Mouse (Mus musculus) MEL (cell line): ENCODE results near the gene Fam171a2. TPM values are rescaled to one million over a fixed set of nuclear protein-coding genes. Genes with fewer than 3 reads are reported as not detected.

Experiments
- DNase-seq: peaks from one replicate; pipeline ENCODE4 v3.0.0; 2011; ENCODE audit warnings: low read depth, low spot score
- H3K27ac ChIP-seq: 2 replicates; pipeline ENCODE4 v1.5.1; 2012; ENCODE audit warnings: low read depth, mild to moderate bottlenecking, control low read depth, low read length, moderate library complexity; ENCODE audit not compliant: control insufficient read depth
- H3K27me3 ChIP-seq, 2 experiments: fragments of 150-350 bp in 1 of 2; sonication (generic) in 1 of 2; 2 replicates each; pipeline ENCODE4 v1.6.1; 2012; ENCODE audit warnings: low read length in 2 of 2, mild to moderate bottlenecking in 2 of 2, improper control_type of control experiment in 1 of 2, moderate library complexity in 1 of 2; ENCODE audit not compliant: insufficient read depth in 2 of 2, control insufficient read depth in 1 of 2
- H3K36me3 ChIP-seq, 2 experiments: 2 replicates each; pipeline ENCODE4 v1.6.1; 2012 to 2014; ENCODE audit warnings: low read length in 2 of 2, improper control_type of control experiment in 1 of 2, inconsistent platforms in 1 of 2, mild to moderate bottlenecking in 1 of 2; ENCODE audit not compliant: insufficient read depth in 2 of 2, control insufficient read depth in 1 of 2
- H3K4me1 ChIP-seq, 2 experiments: fragments of 150-350 bp in 1 of 2; sonication (generic) in 1 of 2; 2 replicates each; pipeline ENCODE4 v1.6.1; 2012; ENCODE audit warnings: low read length in 2 of 2, improper control_type of control experiment in 1 of 2, mild to moderate bottlenecking in 1 of 2; ENCODE audit not compliant: insufficient read depth in 2 of 2, control insufficient read depth in 1 of 2
- H3K4me3 ChIP-seq, 2 experiments: fragments of 150-350 bp in 1 of 2; sonication (generic) in 1 of 2; 2 replicates each; pipeline ENCODE4 v1.5.1; 2012; ENCODE audit warnings: low read depth in 2 of 2, low read length in 2 of 2, mild to moderate bottlenecking in 2 of 2, moderate library complexity in 2 of 2, control low read depth in 1 of 2, improper control_type of control experiment in 1 of 2; ENCODE audit not compliant: control insufficient read depth in 1 of 2, insufficient read depth in 1 of 2
- H3K79me2 ChIP-seq: 2 replicates; pipeline ENCODE4 v1.6.1; 2012; ENCODE audit warnings: mild to moderate bottlenecking, low read length, moderate library complexity; ENCODE audit not compliant: control insufficient read depth, poor library complexity, insufficient read depth
- H3K9ac ChIP-seq: 2 replicates; pipeline ENCODE4 v1.6.1; 2012; ENCODE audit warnings: low read depth, mild to moderate bottlenecking, control low read depth, low read length, moderate library complexity; ENCODE audit not compliant: control insufficient read depth, poor library complexity, severe bottlenecking
- H3K9me3 ChIP-seq: fragments of 150-350 bp; sonication (generic); replicated peaks from 2 replicates; pipeline ENCODE4 v1.6.1; 2012; ENCODE audit warnings: mild to moderate bottlenecking, low read length, improper control_type of control experiment, moderate library complexity; ENCODE audit not compliant: insufficient read depth
- BHLHE40 ChIP-seq: IDR thresholded peaks from 2 replicates; pipeline ENCODE4 v1.6.1; 2012; ENCODE audit warnings: low read depth, mild to moderate bottlenecking, inconsistent platforms, low read length, improper control_type of control experiment, borderline replicate concordance
- CHD1 ChIP-seq: IDR thresholded peaks from 2 replicates; pipeline ENCODE4 v1.6.1; 2012; ENCODE audit warnings: low read depth, mild to moderate bottlenecking, inconsistent platforms, low read length, improper control_type of control experiment
- CTCF ChIP-seq, 3 experiments: IDR thresholded peaks in 2 of 3; conservative IDR thresholded peaks in 1 of 3; 2 replicates each; pipeline ENCODE4 v1.5.1; 2011 to 2012; ENCODE audit warnings: low read length in 3 of 3, low read depth in 2 of 3, mild to moderate bottlenecking in 2 of 3, improper control_type of control experiment in 1 of 3, inconsistent platforms in 1 of 3, mixed read lengths in 1 of 3, moderate library complexity in 1 of 3; ENCODE audit not compliant: control insufficient read depth in 1 of 3, insufficient read depth in 1 of 3, poor library complexity in 1 of 3, severe bottlenecking in 1 of 3
- E2F4 ChIP-seq: IDR thresholded peaks from 2 replicates; pipeline ENCODE4 v1.6.1; 2011; ENCODE audit warnings: low read depth, low read length, improper control_type of control experiment, borderline replicate concordance
- ELF1 ChIP-seq: IDR thresholded peaks from 2 replicates; pipeline ENCODE4 v1.6.1; 2014; ENCODE audit warnings: low read depth, mild to moderate bottlenecking, inconsistent platforms, low read length, improper control_type of control experiment, moderate library complexity
- EP300 ChIP-seq, 2 experiments: IDR thresholded peaks; 2 replicates each; pipeline ENCODE4 v1.6.1; 2011; ENCODE audit warnings: improper control_type of control experiment in 2 of 2, low read length in 2 of 2, low read depth in 1 of 2, mild to moderate bottlenecking in 1 of 2
- ETS1 ChIP-seq: IDR thresholded peaks from 2 replicates; pipeline ENCODE4 v1.6.1; 2012; ENCODE audit warnings: low read depth, mild to moderate bottlenecking, inconsistent platforms, low read length, improper control_type of control experiment, moderate library complexity
- GATA1 ChIP-seq: IDR thresholded peaks from 2 replicates; pipeline ENCODE4 v1.6.1; 2011; ENCODE audit warnings: low read depth, low read length, improper control_type of control experiment
- HCFC1 ChIP-seq: IDR thresholded peaks from 2 replicates; pipeline ENCODE4 v1.6.1; 2012; ENCODE audit warnings: low read depth, mild to moderate bottlenecking, inconsistent platforms, low read length, improper control_type of control experiment, moderate library complexity
- KAT2A ChIP-seq: conservative IDR thresholded peaks from 2 replicates; pipeline ENCODE4 v1.6.1; 2012; ENCODE audit warnings: low read depth, low read length, improper control_type of control experiment, inconsistent platforms
- MAX ChIP-seq: IDR thresholded peaks from 2 replicates; pipeline ENCODE4 v1.6.1; 2011; ENCODE audit warnings: low read length, improper control_type of control experiment
- MAZ ChIP-seq: IDR thresholded peaks from 2 replicates; pipeline ENCODE4 v1.6.1; 2012; ENCODE audit warnings: low read depth, mild to moderate bottlenecking, inconsistent platforms, low read length, improper control_type of control experiment
- MEF2A ChIP-seq: IDR thresholded peaks from 2 replicates; pipeline ENCODE4 v1.6.1; 2014; ENCODE audit warnings: low read depth, mild to moderate bottlenecking, inconsistent platforms, low read length, improper control_type of control experiment; ENCODE audit not compliant: poor library complexity, insufficient replicate concordance, severe bottlenecking; ENCODE audit errors: extremely low read depth
- MXI1 ChIP-seq: IDR thresholded peaks from 2 replicates; pipeline ENCODE4 v1.6.1; 2011; ENCODE audit warnings: mild to moderate bottlenecking, low read depth, low read length, improper control_type of control experiment
- MYC ChIP-seq: IDR thresholded peaks from 2 replicates; pipeline ENCODE4 v1.6.1; 2011; ENCODE audit warnings: low read depth, mild to moderate bottlenecking, low read length, improper control_type of control experiment, moderate library complexity
- NELFE ChIP-seq: IDR thresholded peaks from 2 replicates; pipeline ENCODE4 v1.6.1; 2011; ENCODE audit warnings: low read depth, low read length, improper control_type of control experiment
- NRF1 ChIP-seq: IDR thresholded peaks from 2 replicates; pipeline ENCODE4 v1.6.1; 2014; ENCODE audit warnings: low read depth, mild to moderate bottlenecking, inconsistent platforms, low read length, improper control_type of control experiment, moderate library complexity; ENCODE audit not compliant: poor library complexity, insufficient read depth, severe bottlenecking
- POLR2AphosphoS5 ChIP-seq: IDR thresholded peaks from 2 replicates; pipeline ENCODE4 v1.6.1; 2012; ENCODE audit warnings: low read depth, borderline replicate concordance, mild to moderate bottlenecking, inconsistent platforms, low read length, moderate library complexity, mixed read lengths
- RCOR1 ChIP-seq: IDR thresholded peaks from 2 replicates; pipeline ENCODE4 v1.6.1; 2012; ENCODE audit warnings: low read depth, mild to moderate bottlenecking, inconsistent platforms, low read length, improper control_type of control experiment
- SIN3A ChIP-seq: IDR thresholded peaks from 2 replicates; pipeline ENCODE4 v1.6.1; 2012; ENCODE audit warnings: low read length, improper control_type of control experiment, inconsistent platforms
- SMC3 ChIP-seq: IDR thresholded peaks from 2 replicates; pipeline ENCODE4 v1.6.1; 2011; ENCODE audit warnings: low read depth, low read length, improper control_type of control experiment
- TAL1 ChIP-seq: IDR thresholded peaks from 2 replicates; pipeline ENCODE4 v1.6.1; 2012; ENCODE audit warnings: mild to moderate bottlenecking, inconsistent platforms, low read length, moderate library complexity, mixed read lengths
- TCF12 ChIP-seq: IDR thresholded peaks from 2 replicates; pipeline ENCODE4 v1.6.1; 2014; ENCODE audit warnings: low read depth, mild to moderate bottlenecking, inconsistent platforms, low read length, improper control_type of control experiment, moderate library complexity
- UBTF ChIP-seq: IDR thresholded peaks from 2 replicates; pipeline ENCODE4 v1.6.1; 2012; ENCODE audit warnings: low read depth, mild to moderate bottlenecking, inconsistent platforms, low read length, improper control_type of control experiment, moderate library complexity, borderline replicate concordance; ENCODE audit not compliant: insufficient read depth
- USF1 ChIP-seq: IDR thresholded peaks from 2 replicates; pipeline ENCODE4 v1.6.1; 2014; ENCODE audit warnings: low read depth, mild to moderate bottlenecking, inconsistent platforms, low read length, improper control_type of control experiment, moderate library complexity
- USF2 ChIP-seq, 2 experiments: IDR thresholded peaks; 2 replicates each; pipeline ENCODE4 v1.6.1; 2011 to 2012; ENCODE audit warnings: improper control_type of control experiment in 2 of 2, low read length in 2 of 2, borderline replicate concordance in 1 of 2, inconsistent platforms in 1 of 2, low read depth in 1 of 2, mild to moderate bottlenecking in 1 of 2; ENCODE audit not compliant: insufficient read depth in 1 of 2
- ZC3H11A ChIP-seq: IDR thresholded peaks from 2 replicates; pipeline ENCODE4 v1.6.1; 2012; ENCODE audit warnings: low read depth, mild to moderate bottlenecking, inconsistent platforms, low read length, improper control_type of control experiment
- ZNF384 ChIP-seq: IDR thresholded peaks from 2 replicates; pipeline ENCODE4 v1.6.1; 2012; ENCODE audit warnings: low read depth, mild to moderate bottlenecking, inconsistent platforms, low read length, improper control_type of control experiment
- polyA plus RNA-seq, 2 experiments: library from polyadenylated mRNA; stranded (reverse) in 1 of 2; unstranded in 1 of 2; fragments of >175 nt in 1 of 2; fragments of >200 nt in 1 of 2; gene quantifications; 2 replicates each; pipeline versions ENCODE4 v1.2.1 to v1.2.4; 2012; ENCODE audit warnings: low replicate concordance in 2 of 2, low read depth in 1 of 2; ENCODE audit not compliant: insufficient read length in 2 of 2, insufficient read depth in 1 of 2, missing spikeins in 1 of 2
- total RNA-seq: library from RNA; depleted of rRNA; stranded (reverse); fragments of 300-350 nt; gene quantifications from 2 replicates; pipeline ENCODE4 v1.2.3, GENCODE M21; 2012

Fam171a2 gene
- total and polyA plus RNA-seq, 3 experiments = 2.0 to 8.8 TPM; not detected in 1

GRCm38 (mm10) chr11:102455740-102456396 is 8.4 kb upstream of the Fam171a2 start:
- H3K4me3 ChIP-seq = peak overlapping the region; percentile 60 to 77

GRCm38 (mm10) chr11:102453131-102453530 is 5.6 kb upstream of the Fam171a2 start:
- Histone ChIP-seq H3K27ac (no peak overlapping the region), H3K36me3 (peaks cover 0 to 2% of the 10 kb centered on the region in 2 experiments; a peak in 1 of 4 replicates), H3K9ac (no peak overlapping the region), H3K9me3 (no peaks in the 10 kb centered on the region), H3K27me3 (peaks cover 6 to 12% of the 10 kb centered on the region in 2 experiments), H3K79me2 (no peaks in the 10 kb centered on the region), H3K4me1 (peaks cover 0 to 13% of the 10 kb centered on the region in 2 experiments; a peak in 2 of 4 replicates), H3K4me3 (no peak overlapping the region)
- no peak for DNase-seq
- TF ChIP-seq MAZ (no peak), CHD1 (no peak), ZC3H11A (no peak), SIN3A (no peak), MXI1 (no peak), MEF2A (no peak), ZNF384 (no peak), ELF1 (no peak), KAT2A (no peak), RCOR1 (no peak), UBTF (no peak), MAX (no peak), BHLHE40 (no peak), NELFE (no peak), ETS1 (no peak), GATA1 (no peak), SMC3 (no peak), POLR2AphosphoS5 (no peak)

More at GRCm38 (mm10) chr11:102455740-102456396, 8.4 kb upstream of the Fam171a2 start:
- no peaks in the 10 kb centered on the region for H3K9me3 ChIP-seq
- no peaks in the 10 kb centered on the region for H3K79me2 ChIP-seq
- H3K27ac ChIP-seq = 0 out of 2 replicates have a peak overlapping the region, but pooled peaks have one; percentile 14
- peak; percentile 38; the same call in 1 of the 2 replicates for TF ChIP-seq HCFC1
- TF ChIP-seq EP300 (IDR thresholded peaks at IDR 0.05; ENCODE audit: low read depth in 1 of 2, low read length in 2 of 2) = 0 out of 4 replicates have a peak, but pooled peaks of 1 of the 2 experiments have one; percentile 15
- TF ChIP-seq MAZ = peak; percentile 48; the same call in 1 of the 2 replicates
- no peak for TF ChIP-seq USF2 (IDR thresholded peaks at IDR 0.05; ENCODE audit: borderline replicate concordance in 1 of 2, insufficient read depth in 1 of 2, low read depth in 1 of 2, low read length in 2 of 2)
- peak in 2 of 3 experiments; percentile 31 to 70; a peak in 4 of 6 replicates for TF ChIP-seq CTCF (IDR thresholded peaks at IDR 0.05 in 2 of 3, conservative IDR thresholded peaks at IDR 0.05 in 1 of 3; ENCODE audit: control insufficient read depth in 1 of 3, insufficient read depth in 1 of 3, low read depth in 2 of 3, low read length in 3 of 3, poor library complexity in 1 of 3, severe bottlenecking in 1 of 3)
- TF ChIP-seq MYC = no peak
- 0 out of 2 replicates have a peak, but pooled peaks have one; percentile 4 for TF ChIP-seq SMC3
- peak; percentile 41 for TF ChIP-seq MXI1
- 0 out of 2 replicates have a peak, but pooled peaks have one; percentile 11 for TF ChIP-seq USF1
- TF ChIP-seq ETS1 = 0 out of 2 replicates have a peak, but pooled peaks have one; percentile 11
- no peak for TF ChIP-seq TAL1
- TF ChIP-seq UBTF = no peak
- TF ChIP-seq ZC3H11A = no peak
- TF ChIP-seq NRF1 = 0 out of 2 replicates have a peak, but pooled peaks have one; percentile 27
- no peak for TF ChIP-seq MEF2A
- TF ChIP-seq TCF12 = 0 out of 2 replicates have a peak, but pooled peaks have one; percentile 31
- TF ChIP-seq CHD1 = no peak
- no peak for TF ChIP-seq ELF1
- TF ChIP-seq SIN3A = peak; percentile 61
- TF ChIP-seq E2F4 = peak; percentile 27; the same call in 1 of the 2 replicates
- no peak for TF ChIP-seq BHLHE40
- peaks cover 0 to 9% of the 10 kb centered on the region in 2 experiments; a peak in 2 of 4 replicates for H3K4me1 ChIP-seq
- peak overlapping the region; percentile 63 for H3K9ac ChIP-seq
- peak; percentile 95 for DNase-seq
- no peaks in the 10 kb centered on the region for H3K27me3 ChIP-seq
- peaks cover 0 to 2% of the 10 kb centered on the region in 2 experiments; a peak in 1 of 4 replicates for H3K36me3 ChIP-seq
